Mouse (Mus musculus) limb, embryonic 14.5 days (tissue): ENCODE data around the gene Cd9. TPM values are rescaled to one million over a fixed set of nuclear protein-coding genes. Genes with fewer than 3 reads are reported as not detected.

Experiments used
- ATAC-seq: fragments of 200-750 bp; cut with Nextera tagmentation; 2 replicates; pipeline ENCODE4 v1.8.0; 2017; ENCODE audit warnings: low read depth, moderate number of reproducible peaks, moderate TSS enrichment; ENCODE audit not compliant: low FRiP score
- DNase-seq: peaks from one replicate; pipeline ENCODE4 v3.0.0-alpha.2; 2015; ENCODE audit warnings: low spot score
- H3K27ac ChIP-seq: fragments of 300-500 bp; sonication (generic); replicated peaks from 2 replicates; pipeline ENCODE4 v1.5.1; 2014; ENCODE audit warnings: low read depth, mild to moderate bottlenecking, low read length, moderate library complexity, mixed read lengths
- H3K27me3 ChIP-seq: fragments of 300-500 bp; sonication (generic); 2 replicates; pipeline ENCODE4 v1.6.1; 2014; ENCODE audit warnings: low read length, mixed read lengths; ENCODE audit not compliant: control insufficient read depth, insufficient read depth
- H3K36me3 ChIP-seq: fragments of 300-500 bp; sonication (generic); 2 replicates; pipeline ENCODE4 v1.6.1; 2014; ENCODE audit warnings: mild to moderate bottlenecking, low read length, moderate library complexity, mixed read lengths; ENCODE audit not compliant: control insufficient read depth, insufficient read depth
- H3K4me1 ChIP-seq: fragments of 300-500 bp; sonication (generic); 2 replicates; pipeline ENCODE4 v1.6.1; 2014; ENCODE audit warnings: antibody characterized with exemption, low read length, mixed read lengths; ENCODE audit not compliant: control insufficient read depth, insufficient read depth
- H3K4me2 ChIP-seq: fragments of 300-500 bp; sonication (generic); replicated peaks from 2 replicates; pipeline ENCODE4 v1.6.1; 2014; ENCODE audit warnings: low read depth, mild to moderate bottlenecking, low read length, moderate library complexity; ENCODE audit not compliant: severe bottlenecking
- H3K4me3 ChIP-seq: fragments of 300-500 bp; sonication (generic); replicated peaks from 2 replicates; pipeline ENCODE4 v1.5.1; 2014; ENCODE audit warnings: low read length
- H3K9ac ChIP-seq: fragments of 300-500 bp; sonication (generic); 2 replicates; pipeline ENCODE4 v1.6.1; 2014; ENCODE audit warnings: mild to moderate bottlenecking, low read depth, low read length, moderate library complexity; ENCODE audit not compliant: severe bottlenecking
- H3K9me3 ChIP-seq: fragments of 300-500 bp; sonication (generic); 2 replicates; pipeline ENCODE4 v1.6.1; 2016; ENCODE audit warnings: low read length; ENCODE audit not compliant: control insufficient read depth
- POLR2A ChIP-seq: fragments of 200-500 bp; IDR thresholded peaks from 2 replicates; pipeline ENCODE4 v1.8.0; 2012; ENCODE audit warnings: inconsistent platforms, mild to moderate bottlenecking, moderate library complexity, borderline replicate concordance; ENCODE audit not compliant: insufficient read depth, insufficient read length; ENCODE audit errors: extremely low read depth
- WGBS: fragments of 180-500 bp; shearing (Covaris S2); extraction: QIAGEN DNeasy Blood & Tissue Kit; methylation state at CpG from one replicate; pipeline ENCODE4 v1.1.7; 2014; 5-methylcytosine and 5-hydroxymethylcytosine counted together
- polyA plus RNA-seq, 2 experiments: library from polyadenylated mRNA; depleted of rRNA in 1 of 2; stranded (reverse) in 1 of 2; unstranded in 1 of 2; fragments of >200 nt; fragmentation: Nextera tagmentation in 1 of 2; extraction: Ambion mirVana in 1 of 2; gene quantifications; 2 replicates each; pipeline versions ENCODE4 v1.2.1 to v1.2.3; 2012 to 2014

The Cd9 gene
- polyA plus RNA-seq, 2 experiments = 215 to 323 TPM

DNA sequence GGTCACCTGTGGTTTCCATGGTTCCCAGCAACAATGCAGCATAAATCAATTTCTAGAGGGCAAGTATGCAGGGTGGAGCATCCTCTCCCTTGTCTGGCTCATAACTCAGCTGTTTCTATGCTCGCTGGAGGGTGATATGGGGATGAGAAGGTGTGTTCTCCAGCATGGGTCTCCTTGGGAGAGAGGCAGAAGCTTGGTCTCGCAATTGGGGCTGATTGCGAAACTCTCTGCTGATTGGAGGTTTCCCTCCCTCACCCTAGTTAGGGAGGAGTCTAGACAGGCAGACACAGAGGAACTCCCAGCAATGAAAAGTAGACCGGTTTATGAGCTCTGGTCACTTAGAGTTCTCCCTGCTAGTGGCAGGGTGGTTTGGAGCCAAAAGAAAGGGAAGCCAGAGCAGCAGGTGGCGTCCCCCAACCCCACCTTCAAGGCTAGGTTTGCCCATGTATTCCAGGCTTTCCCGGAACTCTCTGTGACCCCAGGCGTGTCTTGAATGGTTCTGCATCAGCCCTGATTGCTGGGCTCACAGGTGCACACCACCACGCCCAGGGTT, 83.5 kb downstream of the Cd9 start:
- H3K27ac ChIP-seq = no peak overlapping the region
- no peaks in the 10 kb centered on the region for H3K4me1 ChIP-seq
- no peak overlapping the region for H3K4me2 ChIP-seq
- DNase-seq (peak; percentile 29), ATAC-seq (no peak)
- TF ChIP-seq POLR2A = no peak
- H3K4me3 ChIP-seq = no peak overlapping the region
- H3K9ac ChIP-seq = no peak overlapping the region
- H3K9me3 ChIP-seq = no peaks in the 10 kb centered on the region
- H3K27me3 ChIP-seq = no peaks in the 10 kb centered on the region
- no peaks in the 10 kb centered on the region for H3K36me3 ChIP-seq
- 58% methylated on average over 8 of the region's 8 CpGs for WGBS

DNA sequence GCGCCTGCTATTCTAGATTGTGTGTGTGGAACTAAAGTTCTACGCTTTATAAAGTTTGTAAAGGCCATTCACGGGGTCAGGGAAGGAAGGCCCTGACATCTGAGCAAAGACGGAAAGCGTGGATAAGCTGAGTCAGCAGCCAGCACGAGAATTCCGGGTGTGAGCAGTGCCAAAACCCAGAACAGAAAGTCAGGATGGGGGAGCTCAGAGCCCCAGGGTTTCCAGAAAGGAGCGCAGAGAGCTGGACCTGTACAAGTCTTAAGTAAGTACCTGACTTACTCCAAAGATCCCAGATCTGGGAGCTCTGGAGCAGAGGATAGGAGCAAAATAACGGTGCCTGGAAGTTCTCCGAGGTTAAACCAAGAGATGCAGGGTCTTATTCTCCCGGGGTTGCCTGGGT, 84.0 kb downstream of the Cd9 start:
- no peaks in the 10 kb centered on the region for H3K9me3 ChIP-seq
- H3K4me2 ChIP-seq = no peak overlapping the region
- ATAC-seq = no peak
- H3K36me3 ChIP-seq = no peaks in the 10 kb centered on the region
- DNase-seq = no peak
- no peak overlapping the region for H3K4me3 ChIP-seq
- no peaks in the 10 kb centered on the region for H3K4me1 ChIP-seq
- H3K27ac ChIP-seq = no peak overlapping the region
- no peak overlapping the region for H3K9ac ChIP-seq
- no peaks in the 10 kb centered on the region for H3K27me3 ChIP-seq
- whole genome bisulfite sequencing = 72% methylated on average over 11 of the region's 11 CpGs
- no peak for TF ChIP-seq POLR2A

Other genes with a start within 250 kb of the Cd9 start
- 0.45 and 0.47 TPM in 2 replicates for gene Tuba3a, start 208.7 kb downstream of the Cd9 start, polyA plus RNA-seq (2012; rRNA removed)
- 0.30 TPM in 1 of 2 replicates, not detected in the other for gene Tuba3a, start 208.7 kb downstream of the Cd9 start, polyA plus RNA-seq (2014; fragmentation: Nextera tagmentation; extraction: Ambion mirVana)
- 52.7 and 68.8 TPM in 2 replicates for gene Ltbr, start 180.9 kb downstream of the Cd9 start, polyA plus RNA-seq (2012; rRNA removed)
- 45.8 and 51.1 TPM in 2 replicates for gene Ltbr, start 180.9 kb downstream of the Cd9 start, polyA plus RNA-seq (2014; fragmentation: Nextera tagmentation; extraction: Ambion mirVana)
- gene Scnn1a, start 174.1 kb downstream of the Cd9 start, polyA plus RNA-seq (2012; rRNA removed) = 2.5 and 2.9 TPM in 2 replicates
- gene Scnn1a, start 174.1 kb downstream of the Cd9 start, polyA plus RNA-seq (2014; fragmentation: Nextera tagmentation; extraction: Ambion mirVana) = 1.8 and 1.9 TPM in 2 replicates
- 88.8 and 106 TPM in 2 replicates for gene Tnfrsf1a, start 145.4 kb downstream of the Cd9 start, polyA plus RNA-seq (2012; rRNA removed)
- gene Tnfrsf1a, start 145.4 kb downstream of the Cd9 start, polyA plus RNA-seq (2014; fragmentation: Nextera tagmentation; extraction: Ambion mirVana) = 85.6 and 87.8 TPM in 2 replicates
- 1.2 and 1.3 TPM in 2 replicates for gene Plekhg6, start 114.0 kb downstream of the Cd9 start, polyA plus RNA-seq (2012; rRNA removed)
- gene Plekhg6, start 114.0 kb downstream of the Cd9 start, polyA plus RNA-seq (2014; fragmentation: Nextera tagmentation; extraction: Ambion mirVana) = 1.6 and 1.8 TPM in 2 replicates
- 11.2 and 14.5 TPM in 2 replicates for gene Vwf, start 52.0 kb upstream of the Cd9 start, polyA plus RNA-seq (2012; rRNA removed)
- gene Vwf, start 52.0 kb upstream of the Cd9 start, polyA plus RNA-seq (2014; fragmentation: Nextera tagmentation; extraction: Ambion mirVana) = 11.1 and 12.0 TPM in 2 replicates
- 0.13 and 0.14 TPM in 2 replicates for gene Ano2, start 195.6 kb upstream of the Cd9 start, polyA plus RNA-seq (2012; rRNA removed)
- not detected in 2 replicates for gene Ano2, start 195.6 kb upstream of the Cd9 start, polyA plus RNA-seq (2014; fragmentation: Nextera tagmentation; extraction: Ambion mirVana)